Mouse (Mus musculus) left cerebral cortex, adult 18-20 months (tissue): Measurements from ENCODE around the gene Fancc. TPM values are rescaled to one million over a fixed set of nuclear protein-coding genes. Genes with fewer than 3 reads are reported as not detected.
"Not testable (repeated sequence)": the region's sequence is repeated elsewhere in the genome, so short reads cannot be mapped to it uniquely, and the experiment has no call there.

Source experiments
- DNase-seq, 2 experiments: peaks; one replicate each; pipeline ENCODE4 v3.0.0; 2021 to 2022; ENCODE audit warnings: low spot score in 2 of 2, mixed read lengths in 1 of 2
- total RNA-seq, 2 experiments: library from RNA; stranded (reverse); gene quantifications; 2 replicates each; pipeline ENCODE4 v1.2.3; 2021

The Fancc gene
- total RNA-seq, 2 experiments from 2014 or later = 8.0 to 9.3 TPM

DNA sequence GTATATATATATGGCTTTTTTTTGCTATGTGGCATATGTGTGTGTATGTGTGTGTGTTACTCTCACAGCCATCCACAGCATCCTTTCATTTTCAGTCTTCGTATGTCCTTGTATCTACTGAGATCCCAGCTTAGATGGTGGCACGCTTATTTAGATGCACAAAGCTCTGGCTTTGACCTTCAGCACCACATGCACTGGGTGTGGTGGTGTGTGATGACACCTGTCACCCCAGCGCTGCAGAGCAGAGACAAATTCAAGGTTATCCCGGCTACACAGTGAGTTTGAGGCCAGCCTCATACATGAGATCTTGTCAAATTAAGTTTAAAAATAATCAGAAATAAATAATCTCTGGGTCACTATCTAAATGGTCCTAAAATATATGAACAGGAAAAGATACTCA lies 141.0 kb downstream of the Fancc start:
- no peak for DNase-seq

DNA sequence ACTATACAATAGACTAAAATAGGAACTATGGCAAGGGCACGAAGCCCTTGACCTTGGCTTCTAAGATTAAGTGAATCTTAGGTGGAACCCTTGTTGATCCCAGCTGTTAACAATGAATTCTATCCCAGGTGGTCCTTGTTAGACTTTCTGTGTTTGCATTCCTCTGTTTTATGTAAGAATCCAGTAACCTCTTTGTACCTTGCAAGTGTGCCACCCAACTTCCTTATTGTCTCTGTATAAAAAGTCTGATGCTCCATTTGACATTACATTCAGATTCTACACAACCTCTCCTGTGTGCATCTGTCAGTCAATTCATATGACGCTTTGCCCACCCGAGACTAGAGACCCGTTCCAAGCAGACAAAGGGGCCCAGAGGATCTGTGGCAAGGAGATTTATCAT lies 143.8 kb downstream of the Fancc start:
- not testable (repeated sequence) for DNase-seq

DNA sequence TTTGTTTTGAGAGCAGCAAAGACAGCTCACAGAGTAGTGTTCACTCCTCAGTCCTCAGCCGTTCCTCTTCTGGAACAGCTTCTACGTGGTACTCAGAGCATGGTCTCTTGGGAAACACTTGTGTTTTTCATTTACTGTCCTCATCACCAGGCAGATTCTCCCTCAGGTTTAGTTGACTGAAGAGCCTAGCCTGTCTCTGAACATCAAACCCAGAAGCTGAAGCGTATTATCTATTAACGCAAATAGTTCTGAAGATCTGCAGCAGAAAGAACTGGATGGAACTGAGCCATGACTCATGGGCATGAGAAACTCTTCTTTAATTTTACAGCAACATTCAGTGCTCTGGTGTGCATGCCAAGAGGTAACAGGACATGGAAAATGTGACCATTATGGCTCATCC lies 147.0 kb downstream of the Fancc start:
- no peak for DNase-seq

DNA sequence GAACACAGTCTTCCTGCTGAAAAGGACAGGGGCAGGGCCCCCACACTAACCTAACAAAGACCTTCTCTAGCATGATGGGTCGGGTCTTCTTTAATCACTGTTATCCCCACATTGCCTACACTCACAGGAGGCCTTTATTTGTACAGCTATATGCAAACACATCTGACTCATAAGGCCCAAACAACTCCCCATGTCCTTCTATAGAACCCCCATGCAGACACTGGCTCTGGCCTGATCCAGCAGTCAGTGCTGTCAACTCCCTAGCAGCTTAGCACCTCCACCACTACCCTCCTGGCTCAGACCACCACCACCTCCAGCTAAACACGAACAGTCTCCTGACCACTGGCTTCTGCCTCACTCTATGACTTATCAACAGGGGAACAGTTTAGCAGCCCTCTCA lies 149.4 kb downstream of the Fancc start:
- no peak for DNase-seq

DNA sequence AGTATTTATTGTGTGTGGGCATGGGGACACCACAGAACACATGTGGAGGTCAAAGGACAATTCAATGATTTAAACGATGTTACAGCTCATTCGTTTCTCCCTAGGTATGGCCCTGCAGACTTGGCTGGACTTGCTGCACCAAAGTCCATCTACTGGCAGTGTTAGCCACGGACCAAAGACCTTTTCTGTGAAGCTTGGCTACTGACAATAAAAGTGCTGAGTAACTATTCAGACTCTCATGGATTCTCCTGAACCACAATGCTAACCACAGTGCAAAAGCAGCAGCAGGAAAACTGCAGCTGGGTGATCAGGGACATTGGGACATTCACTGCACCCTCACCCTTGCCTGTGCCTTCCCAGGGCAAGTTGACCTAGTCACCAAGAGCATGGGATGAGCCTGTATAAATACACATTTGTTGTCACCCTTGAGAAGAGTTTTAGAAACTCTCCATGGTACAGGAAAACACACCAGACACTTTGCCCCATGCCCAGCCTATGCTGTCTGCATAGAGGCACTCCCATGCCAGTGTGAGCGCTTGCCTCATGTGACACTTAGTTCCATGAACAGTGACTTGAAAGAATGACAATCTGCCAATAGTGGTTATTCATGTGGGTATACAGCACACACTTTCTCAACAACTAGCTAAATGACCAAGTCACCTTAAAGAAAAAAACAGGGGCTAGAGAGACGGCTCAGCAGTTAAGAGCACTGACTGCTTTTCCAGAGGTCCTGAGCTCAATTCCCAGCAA lies 151.4 kb downstream of the Fancc start:
- DNase-seq = no peak

DNA sequence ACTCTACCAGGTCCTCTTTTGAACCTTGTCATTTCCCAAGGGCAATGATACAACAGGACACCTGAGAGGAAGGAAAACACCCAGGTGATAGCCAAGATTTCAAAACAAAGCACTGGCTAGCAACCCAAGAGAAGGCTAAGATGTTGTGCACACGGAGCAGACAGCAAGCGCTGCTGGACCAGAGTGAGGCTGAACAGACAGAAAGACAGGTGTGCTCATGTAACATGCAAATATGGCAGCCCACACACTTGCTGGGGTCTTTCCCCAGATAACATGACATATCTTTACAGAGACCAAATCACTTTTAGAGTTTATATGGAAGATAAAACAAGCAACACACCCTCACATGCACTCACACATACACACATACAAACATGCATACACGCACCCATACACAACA lies 152.6 kb downstream of the Fancc start:
- no peak for DNase-seq

DNA sequence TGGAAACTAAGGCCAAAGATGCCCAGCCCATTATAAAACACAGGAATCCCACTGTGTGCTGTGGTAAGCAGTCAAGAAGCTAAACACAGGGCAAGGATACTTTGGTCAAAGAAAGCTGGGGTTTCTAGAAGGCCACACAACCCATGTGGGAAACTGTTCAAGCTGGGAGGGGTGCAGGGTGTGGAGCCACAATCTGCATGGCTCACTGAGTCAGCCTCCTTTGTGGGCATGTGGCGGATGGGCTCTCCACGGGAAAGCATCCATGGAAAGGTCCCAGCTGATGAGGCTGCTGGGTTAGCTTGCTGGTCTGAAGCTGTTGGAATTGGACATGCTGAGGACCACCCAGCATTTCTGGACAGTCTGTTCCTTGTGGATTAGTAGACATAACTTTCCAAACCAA lies 154.3 kb downstream of the Fancc start:
- DNase-seq = no peak

DNA sequence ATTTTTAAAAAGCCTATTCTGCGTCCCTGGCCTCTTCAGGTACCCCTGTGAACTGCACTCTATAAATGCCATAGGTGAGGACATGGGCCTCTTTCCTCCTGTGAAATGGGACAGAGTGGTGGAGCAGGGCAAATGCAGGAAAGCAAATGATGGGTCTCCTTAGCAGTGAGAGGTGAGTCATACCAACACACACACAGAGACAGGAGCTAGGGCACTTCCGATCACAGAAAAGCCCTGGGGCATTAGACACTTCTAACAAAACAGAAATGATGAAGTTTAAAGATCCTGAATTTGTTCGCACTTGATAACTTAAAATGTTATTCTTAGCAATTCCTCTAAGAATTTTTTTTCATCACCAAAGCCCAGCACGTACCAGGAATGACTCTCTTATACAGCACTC lies 157.1 kb downstream of the Fancc start:
- DNase-seq = no peak

DNA sequence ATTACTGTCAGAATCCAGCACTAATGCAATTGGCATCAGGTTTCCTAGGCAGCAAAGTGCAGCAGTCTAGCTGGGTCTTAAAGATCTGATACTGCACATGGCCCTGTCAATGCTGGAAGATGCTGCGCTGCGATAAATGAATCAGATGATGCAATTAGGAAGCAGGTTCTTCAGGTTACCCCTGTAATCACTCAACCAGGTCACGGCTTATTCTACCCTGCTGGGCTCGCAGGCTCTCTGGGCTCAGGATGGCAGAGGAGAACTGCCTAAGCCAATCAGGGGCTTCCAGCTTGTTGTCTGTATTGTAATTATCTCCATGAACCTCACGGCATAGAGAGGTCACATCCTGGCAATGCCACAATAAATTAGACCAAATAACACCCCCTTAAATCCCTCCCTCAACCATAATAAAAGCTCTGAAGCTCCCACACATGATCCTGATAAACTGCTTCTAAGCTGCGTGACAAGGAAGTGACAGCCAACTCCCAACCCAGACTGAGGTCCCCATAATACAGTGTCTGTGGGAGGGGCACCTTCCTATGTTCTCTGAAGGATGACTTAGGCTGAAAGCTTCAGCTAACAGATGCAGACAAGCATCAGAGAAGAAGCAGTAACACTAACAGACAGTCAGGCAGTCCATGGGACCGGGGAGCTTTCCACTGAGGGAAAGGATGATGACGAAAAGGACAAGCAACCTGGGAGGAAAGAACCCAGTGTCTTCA lies 159.7 kb downstream of the Fancc start:
- no peak for DNase-seq

DNA sequence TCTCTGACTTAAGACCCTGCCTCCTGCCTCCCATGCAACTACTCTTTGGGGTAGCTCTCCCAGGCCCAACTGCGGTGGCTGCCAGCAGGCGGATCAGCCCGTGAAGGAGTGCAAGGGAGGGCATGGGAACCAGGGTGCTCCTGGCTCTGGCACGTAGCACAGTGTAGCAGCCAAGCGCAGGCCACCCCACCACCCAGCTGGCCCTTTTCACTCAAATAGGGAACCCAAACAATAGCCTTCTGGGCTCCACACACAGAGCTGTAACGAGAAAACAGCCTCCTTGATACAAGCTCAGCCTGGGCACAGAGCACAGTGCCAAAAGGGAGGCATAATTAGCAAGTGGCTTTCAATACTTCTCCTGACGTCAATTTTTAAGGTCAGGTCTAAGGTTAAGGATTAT lies 160.7 kb downstream of the Fancc start:
- DNase-seq = peak in 1 of 2 experiments; percentile 36

DNA sequence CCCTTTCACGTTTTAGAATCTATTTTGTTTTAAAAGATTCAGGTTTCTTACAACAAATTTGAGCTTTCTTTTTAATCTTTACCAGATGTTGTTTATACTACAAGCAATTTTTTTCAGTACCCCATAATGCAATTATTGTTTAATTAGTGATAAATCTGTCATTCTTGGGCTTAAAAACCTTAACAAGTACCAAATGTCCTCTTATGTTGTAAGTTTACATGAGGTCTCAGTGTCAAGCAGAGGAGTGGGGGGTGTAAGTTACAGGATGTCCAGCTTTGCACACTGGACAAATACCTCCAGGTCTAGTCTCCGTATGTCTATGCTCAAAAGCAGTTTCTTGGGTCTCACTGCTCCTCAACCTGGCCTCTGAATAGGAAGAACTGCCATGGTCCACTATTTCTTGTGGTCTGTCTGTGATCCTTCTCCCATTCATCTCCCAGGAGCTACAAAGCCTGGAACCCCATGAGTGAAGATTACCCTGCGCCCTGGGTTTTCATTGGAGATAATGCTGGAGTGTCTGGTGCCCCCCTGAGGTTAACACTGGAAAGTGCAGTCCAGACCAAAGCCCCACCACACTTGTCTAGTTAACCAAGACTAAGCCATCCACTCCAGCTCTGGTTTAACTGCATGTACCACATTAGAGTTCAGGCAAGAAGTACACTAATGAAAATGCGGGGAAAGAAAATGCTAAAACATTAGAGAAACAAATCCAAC lies 161.5 kb downstream of the Fancc start:
- peak in 1 of 2 experiments; percentile 46 for DNase-seq

DNA sequence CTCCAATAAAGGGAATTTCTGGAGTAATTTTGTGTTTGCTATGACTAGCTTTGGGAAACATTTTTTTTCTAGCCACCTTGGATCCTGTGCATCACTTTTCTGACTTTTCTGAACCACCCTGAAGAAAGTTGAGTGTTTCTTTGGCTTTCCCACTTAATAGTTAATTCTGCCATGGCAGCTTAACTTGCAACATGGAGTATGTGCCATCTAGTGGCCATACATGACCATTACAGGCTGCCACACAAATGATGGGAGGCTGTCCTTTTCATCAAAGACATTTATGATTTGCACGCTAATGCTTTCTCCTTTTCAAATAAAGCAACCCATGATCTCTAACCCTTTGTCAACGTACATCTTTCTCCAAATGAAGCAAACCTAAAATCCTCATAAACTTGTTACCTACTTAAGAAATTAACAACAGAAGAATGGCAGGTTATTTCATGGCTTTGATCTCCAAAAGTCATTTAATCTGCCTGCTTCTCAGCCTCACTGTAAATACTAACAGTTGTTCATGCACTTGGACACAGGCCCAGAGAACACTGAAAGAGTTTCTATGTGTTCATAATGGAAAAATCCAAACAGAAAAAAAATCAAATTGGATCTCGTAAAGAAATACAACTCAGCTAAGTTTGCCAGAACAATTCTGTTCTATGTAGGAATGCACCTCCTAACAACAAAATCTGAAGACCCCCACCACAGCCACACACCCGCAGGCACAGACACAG lies 164.3 kb downstream of the Fancc start:
- peak; percentile 53 to 66 for DNase-seq

DNA sequence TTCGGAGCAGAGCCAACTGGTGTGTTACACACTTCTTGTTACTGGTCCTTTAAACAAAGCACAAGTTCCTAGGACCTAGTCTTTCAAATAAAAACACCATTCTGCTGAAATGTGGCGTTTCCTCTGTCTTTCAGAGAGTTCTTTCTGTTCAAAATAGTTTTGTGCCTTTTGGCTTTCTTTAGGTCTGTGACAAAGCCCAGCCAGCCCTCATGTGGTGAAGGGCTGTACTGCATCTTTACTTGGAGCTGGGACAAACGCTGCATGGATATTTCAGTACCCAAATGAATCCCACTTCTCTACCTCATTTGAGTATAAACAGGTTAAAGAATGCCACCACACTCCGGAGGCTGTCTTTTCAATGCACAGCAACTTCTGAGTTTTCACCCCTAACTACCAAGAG lies 165.7 kb downstream of the Fancc start:
- peak; percentile 69 to 83 for DNase-seq

DNA sequence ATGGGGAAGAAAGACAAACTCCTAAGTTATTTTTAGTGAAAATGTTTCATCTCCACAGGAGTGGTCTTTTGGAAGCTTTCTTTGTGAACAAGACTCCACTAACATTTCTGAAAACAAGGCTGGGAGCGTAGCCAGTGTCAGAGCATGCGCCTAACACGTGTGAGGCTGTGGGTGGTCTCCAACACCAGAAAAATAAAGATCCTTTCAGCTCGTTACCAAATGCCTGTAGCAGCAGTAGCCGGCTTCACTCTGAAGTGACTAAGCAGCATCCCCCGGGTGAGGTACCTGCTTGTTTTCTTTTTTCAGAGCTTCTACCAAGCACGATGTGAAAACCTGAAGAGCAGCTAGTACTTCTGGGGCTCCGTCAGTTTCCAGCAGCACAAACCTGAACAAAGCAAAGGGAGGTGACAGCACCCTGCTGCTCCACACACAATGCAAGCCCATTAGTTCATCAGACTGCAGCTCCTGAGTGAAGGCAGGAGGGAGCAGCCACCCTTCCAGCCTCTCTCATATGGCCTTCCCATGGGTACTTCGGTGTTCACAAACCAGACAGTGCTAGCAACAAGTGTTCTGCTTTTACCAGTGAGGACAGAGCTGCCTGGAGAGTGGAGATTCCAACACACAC lies 166.7 kb downstream of the Fancc start:
- DNase-seq = peak in 1 of 2 experiments; percentile 40

DNA sequence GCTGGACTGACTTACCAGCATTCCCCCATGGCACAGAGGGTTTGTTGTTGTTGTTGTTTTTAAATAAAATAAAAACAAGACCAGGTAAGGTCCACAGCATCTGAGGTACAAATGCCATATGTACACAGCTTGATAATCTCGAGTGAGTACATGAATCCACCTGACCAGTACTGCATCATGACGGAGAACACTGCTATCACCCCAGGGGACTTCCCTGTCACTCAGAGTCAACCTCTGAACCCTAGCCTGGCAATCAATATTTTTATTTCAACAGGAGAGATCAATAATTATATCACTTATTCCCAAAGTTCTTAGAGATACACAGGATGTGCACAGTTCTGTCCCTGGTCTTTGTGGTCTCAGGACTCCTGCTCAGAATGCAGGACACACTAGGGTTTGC lies 171.1 kb downstream of the Fancc start:
- DNase-seq = no peak

DNA sequence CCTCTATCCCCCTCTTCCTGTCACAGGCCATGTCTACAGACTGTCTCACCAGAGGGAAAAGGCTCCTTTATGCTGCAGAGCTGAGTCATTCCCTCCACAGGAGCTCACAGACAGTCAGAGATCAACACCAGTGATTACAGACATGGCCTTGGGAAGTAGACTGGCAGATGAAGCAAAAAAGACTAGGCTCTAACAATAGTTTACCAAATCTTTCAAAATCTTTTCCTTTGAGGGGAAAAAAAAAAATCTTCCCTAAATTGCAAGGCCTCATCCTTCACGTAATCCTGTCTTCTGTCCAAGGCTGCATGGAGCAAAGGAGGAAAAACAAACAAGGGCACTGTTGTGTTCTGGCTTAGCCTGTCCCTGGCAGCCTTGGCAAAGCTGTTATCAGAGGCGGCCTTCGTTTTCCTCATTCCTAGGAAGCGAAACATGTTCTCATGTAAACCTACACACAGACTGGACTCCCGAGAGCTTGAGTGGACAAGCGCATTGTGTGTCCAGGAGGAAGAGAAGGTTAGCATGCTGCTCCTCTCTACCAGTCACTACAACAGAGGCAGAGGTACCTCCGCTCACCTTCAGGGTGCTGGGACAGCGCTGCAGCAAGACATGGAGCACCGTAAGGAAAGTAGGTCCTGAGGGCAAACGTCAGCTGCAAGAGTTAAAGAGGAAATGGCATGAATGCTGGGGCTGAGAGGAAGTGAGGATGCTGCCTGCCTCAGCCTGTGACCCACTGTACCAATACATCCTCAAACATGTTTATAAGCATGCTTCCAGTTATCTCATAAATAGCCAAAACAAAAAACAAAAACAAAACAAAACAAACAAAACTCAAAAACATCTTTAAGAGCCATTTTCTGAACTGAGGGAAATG lies 171.9 kb downstream of the Fancc start:
- DNase-seq = no peak

DNA sequence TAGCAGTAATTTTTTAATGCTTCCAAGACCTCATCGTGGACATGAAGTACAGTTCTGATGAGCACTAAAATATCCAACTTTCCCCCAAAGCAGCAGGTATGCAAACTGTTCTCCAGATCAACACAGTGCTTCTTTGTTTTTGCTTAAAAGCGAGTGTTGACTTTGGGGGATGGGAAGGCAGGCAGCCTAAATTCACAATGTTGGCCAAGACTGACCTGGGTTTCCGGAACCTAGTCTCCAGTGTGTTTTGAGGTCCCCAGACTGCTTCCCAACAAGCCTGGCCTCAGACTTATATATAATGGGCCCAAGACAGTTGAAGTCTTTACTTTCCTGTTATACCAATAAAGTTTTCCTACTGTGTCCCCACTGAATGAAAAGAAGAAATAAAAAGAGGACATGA lies 172.8 kb downstream of the Fancc start:
- no peak for DNase-seq

DNA sequence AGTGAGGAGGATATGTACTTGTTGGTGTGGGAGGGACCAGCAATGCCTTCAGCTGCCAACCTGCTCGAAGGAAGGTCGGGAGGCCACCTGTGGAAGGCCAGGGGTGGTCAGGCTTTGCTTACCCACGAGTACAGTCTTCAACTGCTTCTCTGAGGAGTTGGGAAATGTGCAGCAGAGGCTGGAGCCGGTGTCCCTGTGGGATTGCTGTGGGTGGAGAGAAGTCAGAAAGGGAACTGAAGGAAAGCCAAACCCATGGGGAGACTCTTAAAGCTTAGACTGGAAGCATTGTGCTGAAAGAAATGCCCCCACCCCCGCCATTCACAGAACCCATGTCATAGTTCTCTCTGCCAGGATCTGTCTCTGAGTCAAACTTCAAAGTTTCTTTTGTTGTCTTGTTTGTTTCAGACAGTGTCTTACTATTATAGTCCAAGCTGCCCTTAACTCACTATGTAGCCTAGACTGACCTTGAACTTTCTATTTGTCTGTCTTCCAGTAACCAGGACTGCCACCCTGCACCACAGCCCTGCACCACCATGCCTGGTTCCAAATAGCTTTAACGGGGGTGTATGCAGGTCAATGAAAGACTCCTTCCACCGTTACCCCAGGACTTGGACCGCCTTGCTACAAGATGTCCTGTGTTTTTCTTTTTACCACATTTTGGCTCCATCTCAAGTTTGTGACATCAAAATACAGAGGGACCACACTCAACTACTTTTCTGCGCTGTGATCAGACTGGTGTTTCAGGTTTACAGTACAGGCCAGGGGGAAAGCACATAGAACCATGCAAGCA lies 173.6 kb downstream of the Fancc start:
- DNase-seq = peak in 1 of 2 experiments; percentile 43

DNA sequence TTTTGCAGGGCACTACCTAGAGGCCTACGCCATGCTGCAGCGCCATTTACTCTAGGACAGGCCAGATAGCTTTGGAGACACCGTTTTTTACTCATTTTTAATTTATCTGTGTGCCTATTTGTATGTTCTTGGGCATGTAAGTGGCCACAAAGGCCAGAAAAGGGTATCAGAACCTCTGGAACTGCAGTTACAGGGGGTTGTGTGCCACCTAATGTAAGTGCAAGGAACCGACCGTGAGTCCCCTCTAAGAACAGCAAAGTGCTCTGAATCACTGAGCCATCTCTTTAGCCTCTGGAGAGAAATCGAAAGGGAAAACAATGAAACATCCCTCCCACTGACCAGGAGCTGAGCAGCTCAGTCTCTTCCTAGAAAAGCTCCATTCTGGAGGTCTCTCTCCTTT lies 174.3 kb downstream of the Fancc start:
- no peak for DNase-seq
